Mouse (Mus musculus): ENCODE results near the gene Lypd6. TPM values are rescaled to one million over a fixed set of nuclear protein-coding genes. Genes with fewer than 3 reads are reported as not detected.
A peak's percentile ranks its signal among the peaks of the same experiment; 100 is the strongest.

The Lypd6 gene
- polyA plus RNA-seq, 1 experiment, result 3.9 TPM

GRCm38 (mm10) chr2:50053893-50054292 lies 12.3 kb upstream of the Lypd6 start:
- Histone ChIP-seq H3K4me3 (no peak overlapping the region), H3K36me3 (ENCODE audit: control insufficient read depth, insufficient read depth) (no peaks in the 10 kb centered on the region), H3K27me3 (ENCODE audit: control insufficient read depth, insufficient read depth, insufficient read length) (no peaks in the 10 kb centered on the region), H3K4me2 (ENCODE audit: low read depth) (no peak overlapping the region), H3ac (ENCODE audit: control insufficient read depth, insufficient read length) (no peak overlapping the region), H3K79me2 (ENCODE audit: control insufficient read depth, insufficient read depth) (no peaks in the 10 kb centered on the region)
- TF ChIP-seq POLR2A (IDR thresholded peaks at IDR 0.05; ENCODE audit: insufficient read length, low read depth) (no peak), SRF (IDR thresholded peaks at IDR 0.05; ENCODE audit: control insufficient read depth, insufficient read length, low read depth) (no peak), MAX (IDR thresholded peaks at IDR 0.05; ENCODE audit: low read depth) (no peak), TCF3 (IDR thresholded peaks at IDR 0.05; ENCODE audit: insufficient read length, low read depth) (no peak), USF1 (IDR thresholded peaks at IDR 0.05; ENCODE audit: low read depth) (no peak), CEBPB (IDR thresholded peaks at IDR 0.05; ENCODE audit: insufficient read depth, poor library complexity, severe bottlenecking) (no peak), TCF12 (IDR thresholded peaks at IDR 0.05; ENCODE audit: insufficient read depth, poor library complexity, severe bottlenecking) (no peak), MYOD1 (IDR thresholded peaks at IDR 0.05; ENCODE audit: control insufficient read depth in 1 of 3, insufficient read length in 2 of 3, low read depth in 2 of 3) (no peak), POLR2AphosphoS2 (IDR thresholded peaks at IDR 0.05; ENCODE audit: insufficient read length, low read depth) (no peak), MYOG (IDR thresholded peaks at IDR 0.05; ENCODE audit: control insufficient read depth in 1 of 3, insufficient read depth in 1 of 3, insufficient read length in 2 of 3, low read depth in 2 of 3) (no peak), REST (IDR thresholded peaks at IDR 0.05; ENCODE audit: insufficient read depth, insufficient read length) (no peak), E2F4 (IDR thresholded peaks at IDR 0.05; ENCODE audit: insufficient read depth) (no peak)

- Histone ChIP-seq H3K27me3 (ENCODE audit: control insufficient read depth, insufficient read depth, insufficient read length) (no peaks in the 10 kb centered on the region), H3K4me3 (peak overlapping the region; percentile 31), H3K79me2 (ENCODE audit: control insufficient read depth, insufficient read depth) (peaks cover 4% of the 10 kb centered on the region), H3K4me2 (ENCODE audit: low read depth) (peak overlapping the region; percentile 76), H3ac (ENCODE audit: control insufficient read depth, insufficient read length) (no peak overlapping the region), H3K36me3 (ENCODE audit: control insufficient read depth, insufficient read depth) (no peaks in the 10 kb centered on the region)
- TF ChIP-seq POLR2A (IDR thresholded peaks at IDR 0.05; ENCODE audit: insufficient read length, low read depth) (no peak), MYOG (IDR thresholded peaks at IDR 0.05; ENCODE audit: control insufficient read depth in 1 of 3, insufficient read depth in 1 of 3, insufficient read length in 2 of 3, low read depth in 2 of 3) (no peak), TCF3 (IDR thresholded peaks at IDR 0.05; ENCODE audit: insufficient read length, low read depth) (no peak), E2F4 (IDR thresholded peaks at IDR 0.05; ENCODE audit: insufficient read depth) (no peak), USF1 (IDR thresholded peaks at IDR 0.05; ENCODE audit: low read depth) (no peak)
Observed at GRCm38 (mm10) chr2:50065902-50066245, 355 bp upstream of the Lypd6 start.

- peaks cover 4% of the 10 kb centered on the region for H3K79me2 ChIP-seq (ENCODE audit: control insufficient read depth, insufficient read depth)
- H3K36me3 ChIP-seq (ENCODE audit: control insufficient read depth, insufficient read depth), result no peaks in the 10 kb centered on the region
- H3K4me3 ChIP-seq, result peak overlapping the region; percentile 31
- TF ChIP-seq REST (IDR thresholded peaks at IDR 0.05; ENCODE audit: insufficient read depth, insufficient read length), result no peak
- TF ChIP-seq MAX (IDR thresholded peaks at IDR 0.05; ENCODE audit: low read depth), result no peak
- TF ChIP-seq USF1 (IDR thresholded peaks at IDR 0.05; ENCODE audit: low read depth), result no peak
- no peak for TF ChIP-seq SRF (IDR thresholded peaks at IDR 0.05; ENCODE audit: control insufficient read depth, insufficient read length, low read depth)
- TF ChIP-seq MYOG (IDR thresholded peaks at IDR 0.05; ENCODE audit: control insufficient read depth in 1 of 3, insufficient read depth in 1 of 3, insufficient read length in 2 of 3, low read depth in 2 of 3), result no peak
- TF ChIP-seq TCF3 (IDR thresholded peaks at IDR 0.05; ENCODE audit: insufficient read length, low read depth), result no peak
- TF ChIP-seq MYOD1 (IDR thresholded peaks at IDR 0.05; ENCODE audit: control insufficient read depth in 1 of 3, insufficient read length in 2 of 3, low read depth in 2 of 3), result no peak
- TF ChIP-seq POLR2A (IDR thresholded peaks at IDR 0.05; ENCODE audit: insufficient read length, low read depth), result no peak
- TF ChIP-seq POLR2AphosphoS2 (IDR thresholded peaks at IDR 0.05; ENCODE audit: insufficient read length, low read depth), result no peak
- no peak for TF ChIP-seq E2F4 (IDR thresholded peaks at IDR 0.05; ENCODE audit: insufficient read depth)
- no peak for TF ChIP-seq CEBPB (IDR thresholded peaks at IDR 0.05; ENCODE audit: insufficient read depth, poor library complexity, severe bottlenecking)
- no peak for TF ChIP-seq TCF12 (IDR thresholded peaks at IDR 0.05; ENCODE audit: insufficient read depth, poor library complexity, severe bottlenecking)
- H3K4me2 ChIP-seq (ENCODE audit: low read depth), result peak overlapping the region; percentile 76
- no peaks in the 10 kb centered on the region for H3K27me3 ChIP-seq (ENCODE audit: control insufficient read depth, insufficient read depth, insufficient read length)
- H3ac ChIP-seq (ENCODE audit: control insufficient read depth, insufficient read length), result peak overlapping the region; percentile 8
Observed at GRCm38 (mm10) chr2:50066968-50067315, 713 bp downstream of the Lypd6 start.

GRCm38 (mm10) chr2:50069571-50070295 lies 3.5 kb downstream of the Lypd6 start:
- no peak overlapping the region for H3K4me2 ChIP-seq (ENCODE audit: low read depth)
- no peaks in the 10 kb centered on the region for H3K36me3 ChIP-seq (ENCODE audit: control insufficient read depth, insufficient read depth)
- no peaks in the 10 kb centered on the region for H3K27me3 ChIP-seq (ENCODE audit: control insufficient read depth, insufficient read depth, insufficient read length)
- peaks cover 4% of the 10 kb centered on the region for H3K79me2 ChIP-seq (ENCODE audit: control insufficient read depth, insufficient read depth)
- TF ChIP-seq TCF3 (IDR thresholded peaks at IDR 0.05; ENCODE audit: insufficient read length, low read depth) (no peak), MAX (IDR thresholded peaks at IDR 0.05; ENCODE audit: low read depth) (no peak), REST (IDR thresholded peaks at IDR 0.05; ENCODE audit: insufficient read depth, insufficient read length) (no peak), MYOD1 (IDR thresholded peaks at IDR 0.05; ENCODE audit: control insufficient read depth in 1 of 3, insufficient read length in 2 of 3, low read depth in 2 of 3) (no peak), TCF12 (IDR thresholded peaks at IDR 0.05; ENCODE audit: insufficient read depth, poor library complexity, severe bottlenecking) (no peak), MYOG (IDR thresholded peaks at IDR 0.05; ENCODE audit: control insufficient read depth in 1 of 3, insufficient read depth in 1 of 3, insufficient read length in 2 of 3, low read depth in 2 of 3) (no peak), POLR2A (IDR thresholded peaks at IDR 0.05; ENCODE audit: insufficient read length, low read depth) (no peak), USF1 (IDR thresholded peaks at IDR 0.05; ENCODE audit: low read depth) (no peak), E2F4 (IDR thresholded peaks at IDR 0.05; ENCODE audit: insufficient read depth) (no peak), CEBPB (IDR thresholded peaks at IDR 0.05; ENCODE audit: insufficient read depth, poor library complexity, severe bottlenecking) (no peak), POLR2AphosphoS2 (IDR thresholded peaks at IDR 0.05; ENCODE audit: insufficient read length, low read depth) (no peak), SRF (IDR thresholded peaks at IDR 0.05; ENCODE audit: control insufficient read depth, insufficient read length, low read depth) (no peak)
- no peak overlapping the region for H3ac ChIP-seq (ENCODE audit: control insufficient read depth, insufficient read length)
- no peak overlapping the region for H3K4me3 ChIP-seq

Data from myocyte (in vitro differentiated cells).